Mouse (Mus musculus) lung, postnatal 0 days (tissue): Measurements from ENCODE around the gene Elk4. TPM values are rescaled to one million over a fixed set of nuclear protein-coding genes. Genes with fewer than 3 reads are reported as not detected.

Experiments
- ATAC-seq: fragments of 200-750 bp; cut with Nextera tagmentation; 2 replicates; pipeline ENCODE4 v1.8.0; 2017; ENCODE audit warnings: moderate library complexity
- DNase-seq: peaks from one replicate; pipeline ENCODE4 v3.0.0-alpha.2; 2016; ENCODE audit warnings: low spot score
- H3K27ac ChIP-seq: fragments of 300-500 bp; sonication (generic); 2 replicates; pipeline ENCODE4 v1.5.1; 2014; ENCODE audit warnings: antibody characterized with exemption, mild to moderate bottlenecking, low read length, mixed read lengths
- H3K27me3 ChIP-seq: fragments of 300-500 bp; sonication (generic); replicated peaks from 2 replicates; pipeline ENCODE4 v1.6.1; 2014; ENCODE audit warnings: low read length, mixed read lengths; ENCODE audit not compliant: insufficient read depth
- H3K36me3 ChIP-seq: fragments of 300-500 bp; sonication (generic); 2 replicates; pipeline ENCODE4 v1.6.1; 2014; ENCODE audit warnings: low read length, mixed read lengths; ENCODE audit not compliant: insufficient read depth
- H3K4me1 ChIP-seq: fragments of 300-500 bp; sonication (generic); 2 replicates; pipeline ENCODE4 v1.6.1; 2014; ENCODE audit warnings: antibody characterized with exemption, low read depth, low read length, mixed read lengths; ENCODE audit not compliant: insufficient read depth
- H3K4me2 ChIP-seq: fragments of 300-500 bp; sonication (generic); replicated peaks from 2 replicates; pipeline ENCODE4 v1.6.1; 2014; ENCODE audit warnings: low read depth, mild to moderate bottlenecking, low read length, moderate library complexity, mixed read lengths
- H3K4me3 ChIP-seq: fragments of 300-500 bp; sonication (generic); 2 replicates; pipeline ENCODE4 v1.5.1; 2014; ENCODE audit warnings: low read depth, low read length
- H3K9ac ChIP-seq: fragments of 300-500 bp; sonication (generic); replicated peaks from 2 replicates; pipeline ENCODE4 v1.6.1; 2014; ENCODE audit warnings: low read depth, mild to moderate bottlenecking
- H3K9me3 ChIP-seq: fragments of 300-500 bp; sonication (generic); 2 replicates; pipeline ENCODE4 v1.6.1; 2016; ENCODE audit warnings: low read length, mixed read lengths
- CTCF ChIP-seq: IDR thresholded peaks from 2 replicates; pipeline ENCODE4 v1.5.1; 2016; ENCODE audit warnings: antibody characterized with exemption, mild to moderate bottlenecking
- EP300 ChIP-seq: IDR thresholded peaks from 2 replicates; pipeline ENCODE4 v1.6.1; 2016; ENCODE audit warnings: antibody characterized with exemption, mild to moderate bottlenecking, control low read depth
- WGBS: fragments of 180-500 bp; shearing (Covaris S2); extraction: QIAGEN DNeasy Blood & Tissue Kit; methylation state at CpG from one replicate; pipeline ENCODE4 v1.1.7; 2014; 5-methylcytosine and 5-hydroxymethylcytosine counted together
- polyA plus RNA-seq: library from polyadenylated mRNA; unstranded; fragments of >200 nt; fragmentation: Nextera tagmentation; extraction: Ambion mirVana; gene quantifications from 2 replicates; pipeline ENCODE4 v1.2.1, GENCODE M21; 2015

The Elk4 gene
- polyA plus RNA-seq, 1 experiment from 2014 or later = 26.3 TPM

- no peaks in the 10 kb centered on the region for H3K9me3 ChIP-seq
- no peak overlapping the region for H3K27ac ChIP-seq
- DNase-seq = no peak
- H3K4me3 ChIP-seq = no peak overlapping the region
- no peak; the same call in 1 of the 2 replicates for ATAC-seq
- 80% methylated on average over 10 of the region's 10 CpGs for WGBS
- H3K36me3 ChIP-seq = no peaks in the 10 kb centered on the region
- no peaks in the 10 kb centered on the region for H3K4me1 ChIP-seq
- H3K4me2 ChIP-seq = no peak overlapping the region
- TF ChIP-seq EP300 = no peak
- no peak for TF ChIP-seq CTCF
- H3K9ac ChIP-seq = no peak overlapping the region
- no peaks in the 10 kb centered on the region for H3K27me3 ChIP-seq
Observed at GRCm38 (mm10) chr1:132075576-132075975, 68.2 kb downstream of the Elk4 start.

- H3K4me2 ChIP-seq = no peak overlapping the region
- H3K4me3 ChIP-seq = no peak overlapping the region
- no peaks in the 10 kb centered on the region for H3K9me3 ChIP-seq
- 82% methylated on average over 2 of the region's 2 CpGs for WGBS
- ATAC-seq = no peak
- H3K9ac ChIP-seq = no peak overlapping the region
- no peaks in the 10 kb centered on the region for H3K4me1 ChIP-seq
- no peaks in the 10 kb centered on the region for H3K27me3 ChIP-seq
- H3K36me3 ChIP-seq = no peaks in the 10 kb centered on the region
- no peak overlapping the region for H3K27ac ChIP-seq
- TF ChIP-seq EP300 = no peak
- TF ChIP-seq CTCF = no peak
- no peak for DNase-seq
Observed at GRCm38 (mm10) chr1:132078413-132078812, 71.0 kb downstream of the Elk4 start.

Other genes starting within 250 kb of the Elk4 start
- gene Pm20d1, start 210.2 kb upstream of the Elk4 start, polyA plus RNA-seq = 1.6 TPM in 2 replicates
- gene Slc41a1, start 180.1 kb upstream of the Elk4 start, polyA plus RNA-seq = 12.1 and 13.1 TPM in 2 replicates
- gene Rab29, start 140.4 kb upstream of the Elk4 start, polyA plus RNA-seq = 23.1 and 26.3 TPM in 2 replicates
- gene Nucks1, start 97.1 kb upstream of the Elk4 start, polyA plus RNA-seq = 19.1 and 20.9 TPM in 2 replicates
- gene Slc45a3, start 44.6 kb upstream of the Elk4 start, polyA plus RNA-seq = 5.7 and 6.9 TPM in 2 replicates
- gene Mfsd4a, start 60.5 kb downstream of the Elk4 start, polyA plus RNA-seq = 7.5 and 8.4 TPM in 2 replicates
- 6.5 and 6.9 TPM in 2 replicates for gene Cdk18, start 132.1 kb downstream of the Elk4 start, polyA plus RNA-seq
- 0.79 TPM in 1 of 2 replicates, not detected in the other for gene Lemd1, start 183.8 kb downstream of the Elk4 start, polyA plus RNA-seq
- gene AC124108.1, start 183.8 kb downstream of the Elk4 start, polyA plus RNA-seq = not detected in 2 replicates
- gene Gm10188, start 222.2 kb downstream of the Elk4 start, polyA plus RNA-seq = not detected in 2 replicates